Mouse (Mus musculus) bone marrow, adult 2 months (tissue): ENCODE results near the gene Pfas.

Source experiments
- CTCF ChIP-seq: fragments of 200-500 bp; IDR thresholded peaks from 2 replicates; pipeline ENCODE4 v1.5.1; 2011; ENCODE audit warnings: low read length, control low read depth; ENCODE audit not compliant: control insufficient read depth, insufficient read depth
- POLR2A ChIP-seq: fragments of 200-500 bp; IDR thresholded peaks from 2 replicates; pipeline ENCODE4 v1.6.1; 2011; ENCODE audit warnings: low read depth, mild to moderate bottlenecking, control low read depth, low read length, borderline replicate concordance; ENCODE audit not compliant: control insufficient read depth

DNA sequence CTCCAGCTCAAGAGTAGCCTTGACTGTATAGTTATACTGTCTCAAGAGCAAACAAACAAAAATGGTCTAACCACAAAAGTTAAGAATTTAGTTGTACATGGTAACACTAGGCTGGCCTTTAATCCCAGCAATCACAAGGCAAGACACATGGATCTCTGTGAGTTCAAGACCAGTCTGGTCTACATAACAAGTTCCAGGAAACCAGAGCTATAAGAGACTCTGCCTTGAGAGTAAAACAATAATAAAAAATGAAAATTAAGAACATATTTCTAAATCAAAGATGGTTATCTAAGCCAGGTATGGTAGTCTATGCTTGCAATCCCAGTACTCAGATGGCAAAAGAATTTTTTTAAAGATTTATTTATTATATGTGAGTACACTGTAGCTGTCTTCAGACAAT, 43.2 kb downstream of the Pfas start:
- TF ChIP-seq CTCF (no peak), POLR2A (no peak)
